Mouse (Mus musculus) neural tube, embryonic 15.5 days (tissue): ENCODE results near the gene Aspm. TPM values are rescaled to one million over a fixed set of nuclear protein-coding genes. Genes with fewer than 3 reads are reported as not detected.
"Not testable (repeated sequence)": the region's sequence is repeated elsewhere in the genome, so short reads cannot be mapped to it uniquely, and the experiment has no call there.

ENCODE experiments used
- ATAC-seq: fragments of 200-750 bp; cut with Nextera tagmentation; 2 replicates; pipeline ENCODE4 v1.8.0; 2017; ENCODE audit warnings: mild to moderate bottlenecking, moderate TSS enrichment, moderate library complexity; ENCODE audit not compliant: low FRiP score
- H3K27ac ChIP-seq: fragments of 300-500 bp; sonication (generic); replicated peaks from 2 replicates; pipeline ENCODE4 v1.5.1; 2015; ENCODE audit warnings: mild to moderate bottlenecking, inconsistent platforms
- H3K27me3 ChIP-seq: fragments of 300-500 bp; sonication (generic); replicated peaks from 2 replicates; pipeline ENCODE4 v1.6.1; 2015; ENCODE audit warnings: inconsistent platforms
- H3K36me3 ChIP-seq: fragments of 300-500 bp; sonication (generic); 2 replicates; pipeline ENCODE4 v1.6.1; 2015; ENCODE audit warnings: inconsistent platforms
- H3K4me1 ChIP-seq: fragments of 300-500 bp; sonication (generic); 2 replicates; pipeline ENCODE4 v1.6.1; 2015; ENCODE audit warnings: inconsistent platforms
- H3K4me2 ChIP-seq: fragments of 300-500 bp; sonication (generic); 2 replicates; pipeline ENCODE4 v1.6.1; 2015; ENCODE audit warnings: inconsistent platforms, mild to moderate bottlenecking, moderate library complexity
- H3K4me3 ChIP-seq: fragments of 300-500 bp; sonication (generic); replicated peaks from 2 replicates; pipeline ENCODE4 v1.5.1; 2015; ENCODE audit warnings: mild to moderate bottlenecking, inconsistent platforms
- H3K9ac ChIP-seq: fragments of 300-500 bp; sonication (generic); replicated peaks from 2 replicates; pipeline ENCODE4 v1.6.1; 2015; ENCODE audit warnings: mild to moderate bottlenecking, inconsistent platforms
- H3K9me3 ChIP-seq: fragments of 300-500 bp; sonication (generic); replicated peaks from 2 replicates; pipeline ENCODE4 v1.6.1; 2016; ENCODE audit warnings: inconsistent platforms
- WGBS: fragments of 180-500 bp; shearing (Covaris S2); methylation state at CpG from one replicate; pipeline ENCODE4 v1.1.7; 2015; ENCODE audit warnings: mixed read lengths; 5-methylcytosine and 5-hydroxymethylcytosine counted together
- polyA plus RNA-seq: library from polyadenylated mRNA; unstranded; fragments of >200 nt; fragmentation: Nextera tagmentation; extraction: Ambion mirVana; gene quantifications from 2 replicates; pipeline ENCODE4 v1.2.1, GENCODE M21; 2015

Gene Aspm
- polyA plus RNA-seq, 1 experiment from 2014 or later = 1.5 TPM

- H3K4me1 ChIP-seq, H3K9ac ChIP-seq, H3K27me3 ChIP-seq, H3K4me3 ChIP-seq, H3K27ac ChIP-seq, H3K4me2 ChIP-seq, ATAC-seq, H3K9me3 ChIP-seq: not testable (repeated sequence)
- WGBS = 92% methylated on average over 9 of the region's 9 CpGs
- peaks cover 30% of the 10 kb centered on the region for H3K36me3 ChIP-seq
Observed at GRCm38 (mm10) chr1:139443103-139443502, 11.5 kb upstream of the Aspm start.

DNA sequence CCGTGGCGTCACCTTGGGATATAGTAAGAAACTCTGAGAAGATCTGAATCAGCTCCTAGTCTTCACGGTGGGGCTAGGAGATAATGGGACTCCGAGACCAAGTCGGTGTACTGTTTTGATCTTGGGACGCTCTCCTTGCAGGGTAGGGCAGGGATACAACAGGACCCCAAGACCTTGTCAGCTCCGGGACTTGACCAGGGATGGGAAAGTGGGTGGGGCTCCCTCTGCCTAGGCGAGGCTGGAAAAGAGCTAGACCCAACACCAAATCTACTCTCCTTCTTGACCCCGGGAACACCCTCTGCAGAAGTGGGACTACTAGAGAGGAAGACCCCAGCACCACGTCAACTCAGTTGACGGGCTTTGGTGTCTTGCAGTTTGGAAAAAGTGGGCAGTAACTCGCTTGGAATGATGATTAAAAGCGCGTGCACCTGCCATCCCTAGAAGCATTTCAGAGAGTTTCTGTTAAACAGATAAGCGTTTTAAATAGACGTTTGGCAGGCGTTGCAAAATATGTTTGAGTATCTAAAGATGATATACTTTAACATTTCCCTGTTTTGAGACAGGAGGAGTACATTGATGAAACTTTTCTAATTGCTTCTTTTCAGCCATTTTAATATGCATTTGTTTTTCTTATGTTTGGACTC is 776 bp downstream of the Aspm start:
- Histone ChIP-seq H3K36me3 (no peaks in the 10 kb centered on the region; the same call in 1 of the 2 replicates), H3K4me3 (peak overlapping the region; percentile 63), H3K9ac (peak overlapping the region; percentile 32; the same call in 1 of the 2 replicates), H3K4me2 (peak overlapping the region; percentile 100), H3K27ac (no peak overlapping the region), H3K4me1 (peaks cover 13% of the 10 kb centered on the region), H3K27me3 (no peaks in the 10 kb centered on the region), H3K9me3 (no peaks in the 10 kb centered on the region)
- ATAC-seq = peak; percentile 16
- WGBS = 4% methylated on average over 17 of the region's 17 CpGs

DNA sequence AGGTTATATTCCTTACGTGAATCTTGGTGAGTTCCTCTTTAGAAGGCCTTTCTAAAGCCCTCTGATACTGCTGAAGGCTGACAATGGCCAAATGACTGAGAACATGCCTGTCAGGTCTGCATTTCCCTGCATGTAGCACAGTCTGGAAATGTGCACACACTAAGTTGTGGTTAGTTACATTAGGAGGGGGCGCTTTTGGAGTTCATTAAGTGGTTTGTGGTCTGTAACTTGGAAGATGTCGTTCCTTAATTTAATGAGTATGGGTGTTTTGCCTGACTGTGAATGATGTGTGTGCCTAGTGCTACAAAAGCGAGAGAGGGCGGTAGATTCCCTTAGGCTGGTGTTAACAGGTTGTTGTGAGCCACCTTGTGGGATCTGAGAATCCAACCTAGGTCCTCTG is 6.2 kb downstream of the Aspm start:
- H3K9me3 ChIP-seq = no peaks in the 10 kb centered on the region
- no peaks in the 10 kb centered on the region for H3K27me3 ChIP-seq
- H3K36me3 ChIP-seq = no peaks in the 10 kb centered on the region
- 77% methylated on average over 5 of the region's 5 CpGs for WGBS
- ATAC-seq = no peak
- H3K27ac ChIP-seq = no peak overlapping the region
- H3K4me2 ChIP-seq = no peak overlapping the region
- H3K9ac ChIP-seq = no peak overlapping the region
- H3K4me3 ChIP-seq = no peak overlapping the region
- no peaks in the 10 kb centered on the region for H3K4me1 ChIP-seq

GRCm38 (mm10) chr1:139465936-139466335 is 11.4 kb downstream of the Aspm start:
- no peak overlapping the region for H3K27ac ChIP-seq
- ATAC-seq = no peak
- no peak overlapping the region for H3K4me3 ChIP-seq
- no peaks in the 10 kb centered on the region for H3K27me3 ChIP-seq
- no peaks in the 10 kb centered on the region for H3K4me1 ChIP-seq
- H3K36me3 ChIP-seq = no peaks in the 10 kb centered on the region
- H3K4me2 ChIP-seq = no peak overlapping the region
- H3K9me3 ChIP-seq = no peaks in the 10 kb centered on the region
- no peak overlapping the region for H3K9ac ChIP-seq
- 88% methylated on average over 11 of the region's 11 CpGs for WGBS

DNA sequence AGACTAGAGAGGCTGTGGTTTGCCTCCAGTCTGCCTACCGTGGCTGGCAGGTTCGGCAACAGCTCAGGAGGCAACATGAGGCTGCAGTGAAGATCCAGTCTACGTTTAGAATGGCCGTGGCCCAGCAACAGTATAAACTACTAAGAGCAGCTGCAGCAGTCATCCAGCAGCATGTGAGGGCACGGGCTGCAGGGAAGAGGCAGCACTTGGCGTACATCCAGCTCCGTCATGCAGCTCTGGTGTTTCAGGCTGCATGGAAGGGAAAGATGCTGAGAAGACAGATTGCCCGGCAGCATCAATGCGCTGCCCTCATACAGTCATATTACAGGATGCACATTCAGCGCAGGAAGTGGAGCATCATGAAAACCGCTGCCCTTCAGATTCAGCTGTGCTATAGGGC is 24.3 kb downstream of the Aspm start:
- no peaks in the 10 kb centered on the region for H3K27me3 ChIP-seq
- peak; percentile 68; the same call in 1 of the 2 replicates for ATAC-seq
- no peaks in the 10 kb centered on the region for H3K4me1 ChIP-seq
- no peak overlapping the region for H3K4me2 ChIP-seq
- no peak overlapping the region for H3K27ac ChIP-seq
- no peak overlapping the region for H3K9ac ChIP-seq
- no peaks in the 10 kb centered on the region for H3K9me3 ChIP-seq
- 82% methylated on average over 11 of the region's 11 CpGs for whole genome bisulfite sequencing
- H3K36me3 ChIP-seq = no peaks in the 10 kb centered on the region
- no peak overlapping the region for H3K4me3 ChIP-seq

GRCm38 (mm10) chr1:139480246-139480645 is 25.7 kb downstream of the Aspm start:
- no peaks in the 10 kb centered on the region for H3K36me3 ChIP-seq
- no peaks in the 10 kb centered on the region for H3K27me3 ChIP-seq
- 90% methylated on average over 8 of the region's 8 CpGs for WGBS
- H3K4me2 ChIP-seq = no peak overlapping the region
- no peak overlapping the region for H3K27ac ChIP-seq
- no peak for ATAC-seq
- H3K4me1 ChIP-seq = no peaks in the 10 kb centered on the region
- no peaks in the 10 kb centered on the region for H3K9me3 ChIP-seq
- no peak overlapping the region for H3K4me3 ChIP-seq
- H3K9ac ChIP-seq = no peak overlapping the region

DNA sequence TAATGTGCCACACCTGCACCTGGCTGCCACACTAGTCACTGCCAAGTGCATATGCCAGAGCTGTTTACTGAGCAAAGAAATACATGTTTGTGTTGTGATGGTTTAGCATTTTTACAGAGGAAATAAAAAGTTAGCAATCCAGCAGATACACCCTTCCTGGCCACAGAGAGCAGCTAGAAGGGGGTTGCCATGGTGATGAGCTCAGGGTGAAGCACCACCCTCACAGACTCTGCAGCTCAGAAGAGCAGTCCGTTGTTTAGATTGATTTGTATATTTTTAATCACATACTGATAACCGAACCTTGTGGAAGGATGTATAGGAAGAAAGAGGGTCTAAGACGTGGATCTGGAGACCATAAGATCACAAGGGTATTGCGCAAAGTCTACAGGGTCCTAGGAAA is 26.6 kb downstream of the Aspm start:
- H3K4me1 ChIP-seq = no peaks in the 10 kb centered on the region
- 0 out of 2 replicates have a peak, but pooled peaks have one; percentile 35 for ATAC-seq
- H3K27me3 ChIP-seq = no peaks in the 10 kb centered on the region
- no peak overlapping the region for H3K4me2 ChIP-seq
- H3K9me3 ChIP-seq = no peaks in the 10 kb centered on the region
- H3K4me3 ChIP-seq = no peak overlapping the region
- H3K36me3 ChIP-seq = no peaks in the 10 kb centered on the region
- no peak overlapping the region for H3K9ac ChIP-seq
- no peak overlapping the region for H3K27ac ChIP-seq
- 81% methylated on average over 4 of the region's 4 CpGs for WGBS

GRCm38 (mm10) chr1:139494630-139495029 is 40.1 kb downstream of the Aspm start:
- no peak overlapping the region for H3K9ac ChIP-seq
- no peaks in the 10 kb centered on the region for H3K36me3 ChIP-seq
- no peaks in the 10 kb centered on the region for H3K4me1 ChIP-seq
- H3K9me3 ChIP-seq = no peaks in the 10 kb centered on the region
- no peak for ATAC-seq
- no peak overlapping the region for H3K4me2 ChIP-seq
- no peaks in the 10 kb centered on the region for H3K27me3 ChIP-seq
- no peak overlapping the region for H3K4me3 ChIP-seq
- WGBS = 70% methylated on average over 3 of the region's 3 CpGs
- no peak overlapping the region for H3K27ac ChIP-seq

DNA sequence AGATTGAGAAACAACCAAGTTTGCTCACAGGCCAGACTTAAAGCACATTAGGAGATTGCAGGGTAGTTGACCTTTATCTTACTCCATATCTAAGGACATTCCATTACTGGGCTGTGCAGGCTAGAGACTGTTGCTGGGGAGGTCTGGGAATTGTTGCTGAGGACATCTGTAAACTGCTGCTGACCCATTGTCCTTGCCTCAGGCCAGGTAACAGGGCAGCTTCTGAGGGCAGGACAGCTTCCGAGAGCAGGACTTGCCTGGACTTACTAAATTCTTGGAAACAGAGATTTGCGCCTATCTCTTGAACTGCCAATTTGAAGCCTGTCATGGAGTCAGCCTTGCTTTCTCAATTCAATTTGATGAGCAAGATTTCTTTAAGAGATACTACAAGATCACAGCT is 40.8 kb downstream of the Aspm start:
- Histone ChIP-seq H3K4me1 (no peaks in the 10 kb centered on the region), H3K27ac (no peak overlapping the region), H3K27me3 (no peaks in the 10 kb centered on the region), H3K9me3 (no peaks in the 10 kb centered on the region), H3K4me2 (no peak overlapping the region), H3K4me3 (no peak overlapping the region), H3K36me3 (no peaks in the 10 kb centered on the region), H3K9ac (no peak overlapping the region)
- 100% methylated on average over 2 of the region's 2 CpGs for WGBS
- no peak for ATAC-seq

DNA sequence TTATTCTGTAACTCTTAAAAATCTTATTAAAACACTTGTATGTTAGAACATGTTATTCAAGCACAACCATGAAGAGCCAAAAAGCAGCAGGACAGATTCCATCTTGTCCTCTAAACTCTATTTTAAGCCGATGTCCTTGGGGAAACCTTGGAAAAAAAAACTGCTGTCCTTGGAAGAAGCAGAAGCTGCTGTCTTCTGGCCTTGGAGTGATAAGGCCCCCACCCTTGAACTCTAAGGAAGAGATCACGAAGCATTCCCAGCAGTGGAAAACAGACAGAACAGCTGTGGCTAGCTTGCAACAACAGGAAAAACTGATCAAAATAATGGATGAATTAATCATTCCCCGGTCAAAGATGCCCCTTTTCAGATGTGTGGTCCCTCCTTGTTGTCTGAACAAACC is 41.6 kb downstream of the Aspm start:
- no peaks in the 10 kb centered on the region for H3K36me3 ChIP-seq
- no peak overlapping the region for H3K4me2 ChIP-seq
- no peak overlapping the region for H3K27ac ChIP-seq
- H3K9ac ChIP-seq = no peak overlapping the region
- H3K27me3 ChIP-seq = no peaks in the 10 kb centered on the region
- H3K4me1 ChIP-seq = no peaks in the 10 kb centered on the region
- no peak for ATAC-seq
- no peaks in the 10 kb centered on the region for H3K9me3 ChIP-seq
- no peak overlapping the region for H3K4me3 ChIP-seq
- 91% methylated on average over 3 of the region's 3 CpGs for WGBS

- H3K4me2 ChIP-seq = no peak overlapping the region
- no peaks in the 10 kb centered on the region for H3K36me3 ChIP-seq
- no peaks in the 10 kb centered on the region for H3K27me3 ChIP-seq
- no peaks in the 10 kb centered on the region for H3K9me3 ChIP-seq
- H3K27ac ChIP-seq = no peak overlapping the region
- no peak overlapping the region for H3K4me3 ChIP-seq
- ATAC-seq = no peak
- no peak overlapping the region for H3K9ac ChIP-seq
- H3K4me1 ChIP-seq = no peaks in the 10 kb centered on the region
Observed at GRCm38 (mm10) chr1:139499751-139500150, 45.2 kb downstream of the Aspm start.

DNA sequence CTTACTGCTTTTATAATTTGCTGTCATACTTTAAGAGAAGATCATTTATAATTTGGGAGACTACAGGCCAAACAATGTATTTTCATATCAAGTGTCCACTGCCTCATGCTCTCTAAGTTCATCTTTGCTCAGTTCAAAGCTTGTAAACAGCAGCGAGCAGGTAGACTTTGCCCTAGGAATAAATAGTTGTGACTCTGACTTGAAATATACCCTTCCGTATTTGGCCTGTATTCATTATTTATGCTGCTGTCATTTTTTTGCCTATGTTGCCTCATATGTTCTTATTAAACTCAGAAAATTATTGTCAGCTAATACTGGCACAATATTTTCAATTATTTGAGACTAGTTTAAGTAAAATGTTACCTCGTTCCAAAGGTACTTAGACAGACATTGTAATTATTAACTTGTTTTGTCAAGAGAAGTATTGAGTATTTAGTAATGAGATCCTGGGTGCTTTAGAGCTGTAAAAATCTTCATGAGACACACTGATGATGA is 46.7 kb downstream of the Aspm start, which contains the start of gene F13b:
TSS of gene F13b (plus strand) at position 445 of the 495 bp plus-strand sequence.
- H3K9me3 ChIP-seq = no peaks in the 10 kb centered on the region
- ATAC-seq = no peak
- H3K27ac ChIP-seq = no peak within 1 kb of the TSS
- H3K4me2 ChIP-seq = no peak within 1 kb of the TSS
- H3K27me3 ChIP-seq = no peaks in the 10 kb centered on the region
- H3K36me3 ChIP-seq = no peaks in the 10 kb centered on the region
- no peaks in the 10 kb centered on the region for H3K4me1 ChIP-seq
- 90% methylated on average over 3 of the region's 3 CpGs for WGBS
- no peak within 1 kb of the TSS for H3K9ac ChIP-seq
- no peak within 1 kb of the TSS for H3K4me3 ChIP-seq
